Mouse (Mus musculus) kidney, postnatal 25 days (tissue): ENCODE measurements at regions not wholly inside any gene's neighbourhood (a gene's known extent, or its start where the extent isn't known, plus 50 kb on each side); places are given as distances from the start of the nearest gene placed in this dataset.

Experiments
- DNase-seq, 2 experiments: peaks; one replicate each; pipeline ENCODE4 v3.0.0; 2021; ENCODE audit warnings: mixed read lengths in 2 of 2

GRCm38 (mm10) chr13:118193951-118194696, 192.3 kb upstream of the B430218F22Rik start:
- no peak for DNase-seq

- no peak for DNase-seq
Observed at GRCm38 (mm10) chr13:118208146-118208545, 178.3 kb upstream of the B430218F22Rik start.

- DNase-seq: peak in 1 of 2 experiments; percentile 61
Observed at GRCm38 (mm10) chr13:118227354-118227753, 159.1 kb upstream of the B430218F22Rik start.

GRCm38 (mm10) chr13:118237968-118238367, 148.5 kb upstream of the B430218F22Rik start:
- DNase-seq: no peak

GRCm38 (mm10) chr13:118244680-118245079, 141.8 kb upstream of the B430218F22Rik start:
- DNase-seq: no peak

GRCm38 (mm10) chr13:118245546-118245945, 140.9 kb upstream of the B430218F22Rik start:
- DNase-seq: no peak

- no peak for DNase-seq
Observed at GRCm38 (mm10) chr13:118259606-118260005, 126.8 kb upstream of the B430218F22Rik start.

GRCm38 (mm10) chr13:118262971-118263370, 123.5 kb upstream of the B430218F22Rik start:
- no peak for DNase-seq

GRCm38 (mm10) chr13:118265763-118266520, 120.5 kb upstream of the B430218F22Rik start:
- no peak for DNase-seq

GRCm38 (mm10) chr13:118272904-118273303, 113.5 kb upstream of the B430218F22Rik start:
- DNase-seq: no peak

- DNase-seq: no peak
Observed at GRCm38 (mm10) chr13:118280956-118281355, 105.5 kb upstream of the B430218F22Rik start.

- no peak for DNase-seq
Observed at GRCm38 (mm10) chr13:118293728-118294127, 92.7 kb upstream of the B430218F22Rik start.

GRCm38 (mm10) chr13:118310080-118310479, 76.3 kb upstream of the B430218F22Rik start:
- no peak for DNase-seq

- no peak for DNase-seq
Observed at GRCm38 (mm10) chr13:118313676-118314075, 72.8 kb upstream of the B430218F22Rik start.
